16 mouse cellular contexts compared by ENCODE assay signal in genomic region chr14:32999511-32999910, GRCm38 (mm10). TPM values are rescaled to one million over a fixed set of nuclear protein-coding genes. Genes with fewer than 3 reads are reported as not detected.
DNase-seq lines count a peak whose midpoint lies in the region; ATAC-seq and TF ChIP-seq lines count a peak whose summit lies in the region.
"Had no signal": no experiment of that assay in that cellular context is flagged by ENCODE, and none has a peak within 500 bp of the region (broad histone marks: within the 10 kb centered on the region; RNA-seq: fewer than 3 reads in every experiment).

No protein-coding gene starts in this region.

- ATAC-seq in kidney, embryonic 14.5 days (ENCODE audit: low FRiP score, low TSS enrichment), result 0 out of 2 replicates have a peak, but pooled peaks have one; percentile 32
- peak; percentile 41; the same call in 1 of the 2 replicates for ATAC-seq in midbrain, embryonic 12.5 days (ENCODE audit: low FRiP score, low read depth)
- ATAC-seq in intestine, postnatal 0 days, result no peak

- no peak for TF ChIP-seq CTCF in kidney, adult 2 months (conservative IDR thresholded peaks at IDR 0.05; ENCODE audit: insufficient read depth, insufficient read length, low read depth, low read length)
- TF ChIP-seq CTCF in intestine, postnatal 0 days (IDR thresholded peaks at IDR 0.05; ENCODE audit: low read depth), result no peak

- peaks cover 9% of the 10 kb centered on the region; the same call in 1 of the 2 replicates for H3K4me1 ChIP-seq in kidney, embryonic 14.5 days (ENCODE audit: control insufficient read depth, insufficient read depth, low read length)
- no peaks in the 10 kb centered on the region; the same call in 1 of the 2 replicates for H3K4me1 ChIP-seq in kidney, adult 2 months (ENCODE audit: control insufficient read depth, insufficient read depth, low read length)
- peaks cover 37% of the 10 kb centered on the region for H3K4me1 ChIP-seq in hindbrain, embryonic 10.5 days (replicated peaks)
- peaks cover 29% of the 10 kb centered on the region for H3K4me1 ChIP-seq in midbrain, embryonic 12.5 days
- H3K4me1 ChIP-seq in intestine, postnatal 0 days (replicated peaks; ENCODE audit: control insufficient read depth, insufficient read depth, low read length), result no peaks in the 10 kb centered on the region

- 49% methylated on average over 10 of the region's 10 CpGs for WGBS in kidney, embryonic 14.5 days
- WGBS in kidney, adult 2 months, result 65% methylated on average over 10 of the region's 10 CpGs
- 28% methylated on average over 10 of the region's 10 CpGs for WGBS in hindbrain, embryonic 10.5 days
- 27% methylated on average over 10 of the region's 10 CpGs for WGBS in midbrain, embryonic 12.5 days
- 59% methylated on average over 10 of the region's 10 CpGs for WGBS in intestine, postnatal 0 days

- no peaks in the 10 kb centered on the region for H3K27me3 ChIP-seq in kidney, embryonic 14.5 days (ENCODE audit: control insufficient read depth, insufficient read depth, low read length)
- H3K27me3 ChIP-seq in kidney, adult 2 months (replicated peaks; ENCODE audit: control insufficient read depth, insufficient read depth, low read length), result no peaks in the 10 kb centered on the region
- H3K27me3 ChIP-seq in hindbrain, embryonic 10.5 days (ENCODE audit: insufficient read depth, poor library complexity, severe bottlenecking), result peaks cover 4% of the 10 kb centered on the region; the same call in 1 of the 2 replicates
- H3K27me3 ChIP-seq in midbrain, embryonic 12.5 days, result no peaks in the 10 kb centered on the region
- H3K27me3 ChIP-seq in intestine, postnatal 0 days (replicated peaks; ENCODE audit: control insufficient read depth, insufficient read depth, low read length), result no peaks in the 10 kb centered on the region
- H3K27me3 ChIP-seq: CH12.LX had no signal

- no peak for TF ChIP-seq POLR2A in kidney, adult 2 months (IDR thresholded peaks at IDR 0.05; ENCODE audit: low read depth, low read length)

- H3K36me3 ChIP-seq in kidney, embryonic 14.5 days (ENCODE audit: control insufficient read depth, insufficient read depth, low read length), result no peaks in the 10 kb centered on the region
- no peaks in the 10 kb centered on the region for H3K36me3 ChIP-seq in kidney, adult 2 months (ENCODE audit: control insufficient read depth, insufficient read depth, low read length)
- no peaks in the 10 kb centered on the region for H3K36me3 ChIP-seq in hindbrain, embryonic 10.5 days
- H3K36me3 ChIP-seq in midbrain, embryonic 12.5 days, result no peaks in the 10 kb centered on the region
- no peaks in the 10 kb centered on the region for H3K36me3 ChIP-seq in intestine, postnatal 0 days (ENCODE audit: control insufficient read depth, insufficient read depth)

- H3K9me3 ChIP-seq in kidney, embryonic 14.5 days (ENCODE audit: control insufficient read depth, low read length), result no peaks in the 10 kb centered on the region
- no peaks in the 10 kb centered on the region for H3K9me3 ChIP-seq in hindbrain, embryonic 10.5 days
- H3K9me3 ChIP-seq in midbrain, embryonic 12.5 days, result no peaks in the 10 kb centered on the region
- H3K9me3 ChIP-seq in intestine, postnatal 0 days (ENCODE audit: control insufficient read depth), result no peaks in the 10 kb centered on the region

- no peak for DNase-seq in kidney, adult 2 months
- DNase-seq in hindbrain, embryonic 10.5 days (ENCODE audit: low spot score), result no peak
- DNase-seq in retina, embryonic 14.5 days (ENCODE audit: low spot score), result peak; percentile 18
- no peak for DNase-seq in left cerebral cortex, adult 9 months (ENCODE audit: low spot score in 2 of 2)
- DNase-seq in kidney, postnatal 25 days, result no peak
- DNase-seq: gastrocnemius, postnatal 14 days; layer of hippocampus, postnatal 36 days; lung, embryonic 14.5 days; thymus, postnatal 4 days had no signal

- H3K27ac ChIP-seq in kidney, embryonic 14.5 days (ENCODE audit: low read depth, low read length), result no peak overlapping the region
- no peak overlapping the region for H3K27ac ChIP-seq in kidney, adult 2 months (ENCODE audit: insufficient read depth, low read depth, low read length)
- H3K27ac ChIP-seq in hindbrain, embryonic 10.5 days, result peak overlapping the region; percentile 75
- peak overlapping the region; percentile 39; the same call in 1 of the 2 replicates for H3K27ac ChIP-seq in midbrain, embryonic 12.5 days (replicated peaks)
- no peak overlapping the region for H3K27ac ChIP-seq in intestine, postnatal 0 days (ENCODE audit: low read depth, low read length)
- H3K27ac ChIP-seq: macrophage; stomach, postnatal 0 days had no signal

- no peak overlapping the region for H3K4me2 ChIP-seq in kidney, embryonic 14.5 days (replicated peaks; ENCODE audit: low read depth, low read length)
- H3K4me2 ChIP-seq in midbrain, embryonic 12.5 days (replicated peaks), result peak overlapping the region; percentile 29; the same call in 1 of the 2 replicates
- H3K4me2 ChIP-seq in intestine, postnatal 0 days (replicated peaks; ENCODE audit: low read depth), result no peak overlapping the region
- H3K4me2 ChIP-seq: lung, embryonic 14.5 days had no signal

- H3K9ac ChIP-seq in kidney, embryonic 14.5 days (ENCODE audit: low read depth, low read length), result no peak overlapping the region
- peak overlapping the region; percentile 39; the same call in 1 of the 2 replicates for H3K9ac ChIP-seq in midbrain, embryonic 12.5 days (replicated peaks)
- no peak overlapping the region for H3K9ac ChIP-seq in intestine, postnatal 0 days (ENCODE audit: low read depth, low read length)
- H3K9ac ChIP-seq: lung, embryonic 14.5 days had no signal

- H3K4me3 ChIP-seq in kidney, embryonic 14.5 days (ENCODE audit: low read length), result no peak overlapping the region
- no peak overlapping the region for H3K4me3 ChIP-seq in kidney, adult 2 months (ENCODE audit: insufficient read depth, low read depth, low read length)
- no peak overlapping the region for H3K4me3 ChIP-seq in hindbrain, embryonic 10.5 days
- H3K4me3 ChIP-seq in midbrain, embryonic 12.5 days, result no peak overlapping the region
- no peak overlapping the region for H3K4me3 ChIP-seq in intestine, postnatal 0 days (ENCODE audit: low read depth, low read length)

RNA-seq across cellular contexts. Expression of gene Lrrc18, which starts 8.3 kb away (rescaled TPM):
- 0.28 and 0.91 TPM in 2 replicates for polyA plus RNA-seq in kidney, embryonic 14.5 days (2014; fragmentation: Nextera tagmentation; extraction: Ambion mirVana)
- 0.53 and 0.61 TPM in 2 replicates for polyA plus RNA-seq in kidney, adult 2 months (2012; rRNA removed)
- 0.40 and 0.65 TPM in 2 replicates for polyA plus RNA-seq in hindbrain, embryonic 10.5 days (2016; fragmentation: Nextera tagmentation; extraction: Ambion mirVana)
- polyA plus RNA-seq in midbrain, embryonic 12.5 days (2016; fragmentation: Nextera tagmentation; extraction: Ambion mirVana), result 0.35 and 0.37 TPM in 2 replicates
- 0.14 TPM in 1 of 2 replicates, not detected in the other for polyA plus RNA-seq in intestine, postnatal 0 days (2015; fragmentation: Nextera tagmentation; extraction: Ambion mirVana)
- polyA plus RNA-seq: macrophage; spleen, adult 2 months had no signal

Comparison
In these comparisons a context has a peak if more than half of its experiments do, and no peak if none do; other contexts are left out.
1. H3K27ac ChIP-seq: peak in hindbrain, embryonic 10.5 days (single experiment) and midbrain, embryonic 12.5 days (single experiment); none in kidney, embryonic 14.5 days (single experiment), kidney, adult 2 months (single experiment) and intestine, postnatal 0 days (single experiment).